Mouse (Mus musculus) kidney, postnatal 0 days (tissue): ENCODE results near the gene Armc7. TPM values are rescaled to one million over a fixed set of nuclear protein-coding genes. Genes with fewer than 3 reads are reported as not detected.
A peak's percentile ranks its signal among the peaks of the same experiment; 100 is the strongest.
"Not testable (repeated sequence)": the region's sequence is repeated elsewhere in the genome, so short reads cannot be mapped to it uniquely, and the experiment has no call there.

Experiments
- ATAC-seq: fragments of 200-750 bp; cut with Nextera tagmentation; replicated peaks from 2 replicates; pipeline ENCODE4 v1.8.0; 2017; ENCODE audit warnings: low read depth, moderate number of reproducible peaks, moderate TSS enrichment, moderate library complexity; ENCODE audit not compliant: low FRiP score
- DNase-seq: peaks from one replicate; pipeline ENCODE4 v3.0.0-alpha.2; 2016; ENCODE audit warnings: low spot score
- H3K27ac ChIP-seq: fragments of 300-500 bp; sonication (generic); 2 replicates; pipeline ENCODE4 v1.5.1; 2014; ENCODE audit warnings: mild to moderate bottlenecking
- H3K27me3 ChIP-seq: fragments of 300-500 bp; sonication (generic); 2 replicates; pipeline ENCODE4 v1.6.1; 2014; ENCODE audit warnings: low read length, mixed read lengths; ENCODE audit not compliant: insufficient read depth
- H3K36me3 ChIP-seq: fragments of 300-500 bp; sonication (generic); 2 replicates; pipeline ENCODE4 v1.6.1; 2014; ENCODE audit warnings: low read length, mixed read lengths; ENCODE audit not compliant: insufficient read depth
- H3K4me1 ChIP-seq: fragments of 300-500 bp; sonication (generic); replicated peaks from 2 replicates; pipeline ENCODE4 v1.6.1; 2014; ENCODE audit warnings: antibody characterized with exemption, low read length, mixed read lengths; ENCODE audit not compliant: insufficient read depth
- H3K4me2 ChIP-seq: fragments of 300-500 bp; sonication (generic); 2 replicates; pipeline ENCODE4 v1.6.1; 2014; ENCODE audit warnings: mild to moderate bottlenecking, low read length, moderate library complexity, mixed read lengths
- H3K4me3 ChIP-seq: fragments of 300-500 bp; sonication (generic); replicated peaks from 2 replicates; pipeline ENCODE4 v1.5.1; 2014; ENCODE audit warnings: low read depth, low read length
- H3K9ac ChIP-seq: fragments of 300-500 bp; sonication (generic); 2 replicates; pipeline ENCODE4 v1.6.1; 2014; ENCODE audit warnings: low read depth, low read length
- H3K9me3 ChIP-seq: fragments of 300-500 bp; sonication (generic); replicated peaks from 2 replicates; pipeline ENCODE4 v1.6.1; 2016; ENCODE audit warnings: low read length, inconsistent platforms, mixed read lengths
- CTCF ChIP-seq: IDR thresholded peaks from 2 replicates; pipeline ENCODE4 v1.5.1; 2016; ENCODE audit warnings: antibody characterized with exemption, low read depth, mild to moderate bottlenecking, moderate library complexity
- WGBS: fragments of 180-500 bp; shearing (Covaris S2); extraction: QIAGEN DNeasy Blood & Tissue Kit; methylation state at CpG from one replicate; pipeline ENCODE4 v1.1.7; 2014; 5-methylcytosine and 5-hydroxymethylcytosine counted together
- polyA plus RNA-seq: library from polyadenylated mRNA; unstranded; fragments of >200 nt; fragmentation: Nextera tagmentation; extraction: Ambion mirVana; gene quantifications from 2 replicates; pipeline ENCODE4 v1.2.1, GENCODE M21; 2015

Gene Armc7
- polyA plus RNA-seq, 1 experiment from 2014 or later, result 6.9 TPM

DNA sequence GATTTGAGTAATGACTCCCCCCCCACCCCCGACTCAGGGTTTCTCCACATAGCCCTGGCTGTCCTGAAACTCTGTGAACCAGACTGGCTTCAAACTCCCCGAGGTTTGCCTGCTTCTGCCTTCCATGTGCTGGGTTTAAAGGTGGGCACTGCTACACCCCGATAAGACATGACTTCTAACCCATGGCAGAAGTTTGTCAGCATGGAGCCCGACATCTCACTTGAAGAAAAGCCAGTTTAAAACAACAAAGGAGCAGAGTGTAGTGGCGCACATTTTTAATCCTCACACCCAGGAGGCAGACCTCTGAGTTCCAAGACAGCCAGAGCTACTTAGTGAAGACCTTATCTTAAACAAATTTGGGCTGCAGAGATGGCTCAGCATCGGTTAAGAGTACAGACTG lies 16.9 kb downstream of the Armc7 start:
- Histone ChIP-seq H3K27ac (no peak overlapping the region), H3K36me3 (0 out of 2 replicates have a peak, but pooled peaks cover 8% of the 10 kb centered on the region), H3K4me3 (peak overlapping the region; percentile 60; the same call in 1 of the 2 replicates), H3K9ac (peak overlapping the region; percentile 56; the same call in 1 of the 2 replicates), H3K9me3 (no peaks in the 10 kb centered on the region), H3K4me1 (peaks cover 7% of the 10 kb centered on the region; the same call in 1 of the 2 replicates), H3K27me3 (no peaks in the 10 kb centered on the region), H3K4me2 (peak overlapping the region; percentile 64)
- ATAC-seq (no peak), DNase-seq (no peak)
- WGBS, result 30% methylated on average over 6 of the region's 6 CpGs
- no peak for TF ChIP-seq CTCF

DNA sequence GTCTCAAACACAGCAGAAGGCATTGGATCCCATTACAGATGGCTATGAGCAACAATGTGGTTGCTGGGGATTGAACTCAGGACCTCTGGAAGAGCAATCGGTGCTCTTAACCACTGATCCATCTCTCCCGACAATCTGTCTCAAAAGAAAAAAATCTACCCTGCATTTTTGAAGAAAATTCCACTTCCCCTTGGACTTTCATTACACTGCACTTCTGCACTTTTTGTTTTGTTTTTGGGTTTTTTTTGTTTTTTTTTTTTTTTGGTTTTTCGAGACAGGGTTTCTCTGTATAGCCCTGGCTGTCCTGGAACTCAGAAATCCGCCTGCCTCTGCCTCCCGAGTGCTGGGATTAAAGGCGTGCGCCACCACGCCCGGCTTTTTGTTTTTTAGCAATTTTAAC lies 21.1 kb downstream of the Armc7 start:
- not testable (repeated sequence) for H3K4me2 ChIP-seq, H3K9me3 ChIP-seq, DNase-seq, H3K27ac ChIP-seq, ATAC-seq, H3K4me1 ChIP-seq, H3K27me3 ChIP-seq, H3K4me3 ChIP-seq, H3K9ac ChIP-seq
- 91% methylated on average over 9 of the region's 9 CpGs for WGBS
- peaks cover 30% of the 10 kb centered on the region for H3K36me3 ChIP-seq

GRCm38 (mm10) chr11:115502636-115503035 lies 27.2 kb downstream of the Armc7 start:
- peaks cover 35% of the 10 kb centered on the region for H3K36me3 ChIP-seq
- no peak overlapping the region for H3K4me3 ChIP-seq
- H3K4me2 ChIP-seq, result no peak overlapping the region
- ATAC-seq (no peak), DNase-seq (no peak)
- no peaks in the 10 kb centered on the region for H3K4me1 ChIP-seq
- H3K9me3 ChIP-seq, result no peaks in the 10 kb centered on the region
- no peak overlapping the region for H3K9ac ChIP-seq
- 89% methylated on average over 6 of the region's 6 CpGs for WGBS
- H3K27me3 ChIP-seq, result no peaks in the 10 kb centered on the region
- no peak for TF ChIP-seq CTCF
- H3K27ac ChIP-seq, result no peak overlapping the region

GRCm38 (mm10) chr11:115506586-115506985 lies 31.1 kb downstream of the Armc7 start:
- no peak for ATAC-seq
- 74% methylated on average over 3 of the region's 3 CpGs for WGBS
- peaks cover 4% of the 10 kb centered on the region; the same call in 1 of the 2 replicates for H3K4me1 ChIP-seq

DNA sequence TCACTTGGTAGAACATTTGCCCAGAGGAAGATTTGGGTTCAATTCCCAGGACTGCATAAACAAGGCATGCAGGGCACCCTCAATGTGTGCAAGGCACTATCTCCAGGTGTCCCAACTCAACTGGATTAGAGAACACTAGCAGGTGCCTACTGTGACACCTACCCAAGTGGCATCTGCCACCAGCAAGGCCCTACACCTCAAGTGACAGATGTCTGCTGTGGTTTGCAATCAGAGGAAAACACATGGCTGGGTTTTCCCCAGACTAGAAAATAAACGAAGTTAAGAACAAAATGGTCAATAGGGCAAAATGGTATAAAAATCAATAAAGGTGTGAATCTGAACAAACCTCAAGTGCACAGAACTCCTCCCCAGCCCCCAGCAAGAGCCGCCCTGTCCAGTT lies 32.6 kb downstream of the Armc7 start:
- H3K36me3 ChIP-seq, result no peaks in the 10 kb centered on the region
- H3K4me3 ChIP-seq, result no peak overlapping the region
- 86% methylated on average over 2 of the region's 2 CpGs for WGBS
- ATAC-seq (no peak), DNase-seq (no peak)
- no peak overlapping the region for H3K4me2 ChIP-seq
- peaks cover 18% of the 10 kb centered on the region; the same call in 1 of the 2 replicates for H3K4me1 ChIP-seq
- H3K9ac ChIP-seq, result no peak overlapping the region
- TF ChIP-seq CTCF, result no peak
- no peaks in the 10 kb centered on the region for H3K27me3 ChIP-seq
- H3K27ac ChIP-seq, result no peak overlapping the region
- no peaks in the 10 kb centered on the region for H3K9me3 ChIP-seq

More at GRCm38 (mm10) chr11:115506586-115506985, 31.1 kb downstream of the Armc7 start:
- no peak overlapping the region for H3K27ac ChIP-seq
- H3K27me3 ChIP-seq, result no peaks in the 10 kb centered on the region
- DNase-seq, result no peak
- no peak overlapping the region for H3K4me3 ChIP-seq
- TF ChIP-seq CTCF, result no peak
- H3K9ac ChIP-seq, result no peak overlapping the region
- no peaks in the 10 kb centered on the region for H3K9me3 ChIP-seq
- H3K36me3 ChIP-seq, result peaks cover 5% of the 10 kb centered on the region; the same call in 1 of the 2 replicates
- no peak overlapping the region for H3K4me2 ChIP-seq

DNA sequence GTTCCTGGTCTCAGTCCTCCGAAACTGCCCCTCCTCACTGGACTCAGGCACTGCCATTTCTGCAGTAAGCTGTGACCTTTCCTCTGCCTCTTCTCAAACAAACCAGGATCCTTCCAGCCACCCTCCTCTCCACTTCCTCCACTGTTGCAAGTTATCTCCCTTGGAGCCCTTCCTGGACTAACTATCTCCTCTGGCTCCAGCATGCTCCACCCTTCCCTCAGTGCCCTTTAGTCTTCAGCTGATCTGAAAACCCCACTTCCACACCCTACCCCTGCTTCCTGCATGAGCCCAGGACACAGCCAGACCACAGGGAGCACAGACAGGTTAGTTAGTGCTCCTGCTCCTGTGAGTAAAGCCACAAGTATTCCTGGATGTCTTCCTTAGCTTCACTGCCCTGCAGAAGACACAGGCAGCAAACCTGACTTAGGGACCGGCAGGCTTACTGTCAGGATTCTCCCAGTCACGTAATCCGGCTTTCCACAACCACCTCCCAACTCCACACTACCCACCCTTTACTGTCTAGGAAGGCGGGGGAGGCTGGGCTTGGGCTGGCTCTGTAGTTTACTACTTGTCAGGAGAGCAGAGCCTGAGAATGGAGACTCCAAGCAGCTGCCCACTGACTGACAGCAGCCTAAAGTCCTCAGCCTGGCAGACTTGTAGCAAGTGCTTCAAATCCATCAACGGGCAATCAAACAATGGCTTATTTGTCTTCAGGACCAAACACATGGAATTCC lies 34.5 kb downstream of the Armc7 start:
- Histone ChIP-seq H3K36me3 (no peaks in the 10 kb centered on the region), H3K27me3 (no peaks in the 10 kb centered on the region), H3K4me1 (peaks cover 18% of the 10 kb centered on the region; the same call in 1 of the 2 replicates), H3K4me3 (no peak overlapping the region), H3K9ac (0 out of 2 replicates have a peak overlapping the region, but pooled peaks have one; percentile 9), H3K9me3 (no peaks in the 10 kb centered on the region), H3K27ac (peak overlapping the region; percentile 60), H3K4me2 (peak overlapping the region; percentile 19)
- WGBS, result 37% methylated on average over 6 of the region's 6 CpGs
- DNase-seq (peak; percentile 51), ATAC-seq (no peak)
- TF ChIP-seq CTCF, result no peak
